Mouse (Mus musculus) heart, adult 2 months (tissue): Measurements from ENCODE around the gene Phactr2.

ENCODE experiments used
- CTCF ChIP-seq: fragments of 200-600 bp; IDR thresholded peaks from 2 replicates; pipeline ENCODE4 v1.8.1; 2022; ENCODE audit warnings: antibody characterized with exemption, mild to moderate bottlenecking, moderate library complexity
- EP300 ChIP-seq: fragments of 200-500 bp; IDR thresholded peaks from 2 replicates; pipeline ENCODE4 v1.6.1; 2011; ENCODE audit warnings: low read depth, low read length, control low read depth; ENCODE audit not compliant: insufficient read depth

- TF ChIP-seq EP300: no peak
- TF ChIP-seq CTCF: no peak
These were observed 169.5 kb downstream of the Phactr2 start for GRCm38 (mm10) chr10:13304641-13305241.
